Mouse (Mus musculus): ENCODE measurements at regions not wholly inside any gene's neighbourhood (a gene's known extent, or its start where the extent isn't known, plus 50 kb on each side); places are given as distances from the start of the nearest gene placed in this dataset.

GRCm38 (mm10) chr16:77537351-77537750 lies 64.5 kb downstream of the Gm11146 start:
- no peak for DNase-seq (ENCODE audit: low spot score)

DNA sequence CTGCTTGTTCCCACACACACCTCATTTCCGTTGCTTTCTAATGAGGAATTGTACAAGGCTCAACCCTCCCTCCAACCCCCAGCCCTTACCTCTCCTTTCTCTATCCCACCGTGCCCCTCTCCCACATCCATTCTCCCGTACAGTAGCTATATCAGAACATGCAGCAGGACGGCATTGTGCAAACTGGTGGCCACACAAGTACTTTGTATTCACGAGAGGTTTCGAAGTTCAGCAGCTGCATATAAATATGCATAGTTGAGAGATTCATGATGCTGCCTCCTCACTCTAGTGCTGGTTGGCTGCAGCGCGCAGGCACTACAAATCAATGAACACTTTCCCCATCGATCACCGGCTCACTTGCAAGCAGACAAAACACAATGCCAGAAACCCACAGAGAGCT lies 65.1 kb downstream of the Gm11146 start:
- no peak for DNase-seq (ENCODE audit: low spot score)

DNA sequence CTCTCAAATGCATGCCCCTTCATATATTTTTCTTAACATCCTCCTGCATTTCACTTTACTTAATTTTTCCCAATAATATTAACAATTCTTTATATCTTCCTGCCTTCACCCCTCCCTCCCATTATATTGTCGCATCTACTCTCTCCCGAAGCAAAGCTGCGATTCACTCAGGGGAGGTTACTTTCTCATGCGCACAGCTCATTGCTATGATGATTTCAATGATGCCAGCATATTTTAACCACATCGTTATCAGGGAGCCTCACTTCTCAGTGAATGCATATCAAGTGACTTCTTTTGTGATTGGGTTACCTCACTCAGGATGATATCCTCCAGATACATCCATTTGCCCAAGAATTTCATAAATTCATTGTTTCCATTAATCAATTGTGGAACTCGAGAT lies 65.6 kb downstream of the Gm11146 start:
- DNase-seq (ENCODE audit: low spot score): no peak

DNA sequence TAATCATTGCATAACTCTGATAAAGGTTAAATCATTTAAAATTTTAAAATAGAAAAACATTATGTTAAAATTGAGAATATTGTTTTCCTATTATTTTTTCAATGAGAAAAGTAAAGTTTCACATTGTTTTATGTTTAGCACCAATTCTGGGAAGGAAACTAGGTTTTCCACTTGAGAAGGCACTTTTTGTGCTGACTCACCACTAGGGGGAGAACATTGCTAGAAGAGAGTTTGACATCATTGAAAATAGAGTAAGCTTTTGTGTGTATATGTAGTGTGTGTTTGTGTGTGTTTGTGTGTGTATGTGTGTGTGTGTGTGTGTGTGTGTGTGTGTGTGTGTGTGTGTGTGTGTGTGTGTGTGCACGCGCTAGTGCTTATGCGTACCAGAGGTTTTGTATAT lies 66.9 kb downstream of the Gm11146 start:
- no peak for DNase-seq (ENCODE audit: low spot score)

GRCm38 (mm10) chr16:77531596-77531995 lies 70.3 kb downstream of the Gm11146 start:
- DNase-seq (ENCODE audit: low spot score): no peak

GRCm38 (mm10) chr16:77527951-77528350 lies 73.9 kb downstream of the Gm11146 start:
- DNase-seq (ENCODE audit: low spot score): no peak

GRCm38 (mm10) chr16:77514606-77515005 lies 87.3 kb downstream of the Gm11146 start:
- no peak for DNase-seq (ENCODE audit: low spot score)

GRCm38 (mm10) chr16:77503556-77503955 lies 98.3 kb downstream of the Gm11146 start:
- DNase-seq (ENCODE audit: low spot score): no peak

DNA sequence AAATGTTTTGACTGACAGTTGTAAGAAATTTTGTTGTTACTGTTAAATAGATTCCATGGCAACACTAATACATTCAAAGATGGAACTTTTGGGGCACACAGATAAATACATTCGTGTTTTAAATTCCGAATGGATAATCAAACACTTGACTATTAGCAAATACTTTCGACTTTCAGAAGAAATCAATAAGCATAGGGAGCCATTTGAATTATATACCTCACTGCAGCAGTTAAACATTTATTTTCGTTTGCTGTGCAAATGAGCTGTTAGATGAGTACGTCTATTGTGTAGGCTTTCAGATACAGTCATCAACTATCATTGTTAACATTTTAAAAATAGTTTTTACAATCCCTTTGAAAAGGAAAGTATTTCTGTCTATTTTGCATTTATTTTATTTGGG lies 99.0 kb downstream of the Gm11146 start:
- no peak for DNase-seq (ENCODE audit: low spot score)

DNA sequence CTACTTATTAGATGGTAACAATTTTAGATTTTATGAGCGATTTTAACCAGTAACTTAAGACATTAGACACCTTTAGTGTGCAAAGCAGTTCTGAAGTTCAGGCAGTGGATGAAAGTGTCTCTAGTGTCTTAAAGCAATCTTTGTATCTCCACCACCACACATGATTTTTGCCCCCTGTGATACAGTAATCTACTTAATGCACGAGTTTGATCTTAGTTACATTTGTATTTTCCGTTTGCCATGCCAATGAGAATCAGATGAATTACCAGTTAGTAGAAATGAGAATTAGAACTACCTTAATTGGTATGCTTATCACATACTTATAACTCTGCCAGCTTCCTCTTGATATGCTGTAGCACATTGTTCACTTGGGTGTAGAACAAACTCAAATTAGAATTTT lies 99.9 kb downstream of the Gm11146 start:
- no peak for DNase-seq (ENCODE audit: low spot score)

- peak; percentile 21 for DNase-seq (ENCODE audit: low spot score)
These were observed 100.9 kb downstream of the Gm11146 start for GRCm38 (mm10) chr16:77500981-77501380.

GRCm38 (mm10) chr16:77500413-77500812 lies 101.5 kb downstream of the Gm11146 start:
- peak; percentile 23 for DNase-seq (ENCODE audit: low spot score)

GRCm38 (mm10) chr16:77499537-77500301 lies 102.2 kb downstream of the Gm11146 start:
- peak; percentile 81 for DNase-seq (ENCODE audit: low spot score)

- DNase-seq (ENCODE audit: low spot score): no peak
These were observed 106.6 kb downstream of the Gm11146 start for GRCm38 (mm10) chr16:77495310-77495709.

DNA sequence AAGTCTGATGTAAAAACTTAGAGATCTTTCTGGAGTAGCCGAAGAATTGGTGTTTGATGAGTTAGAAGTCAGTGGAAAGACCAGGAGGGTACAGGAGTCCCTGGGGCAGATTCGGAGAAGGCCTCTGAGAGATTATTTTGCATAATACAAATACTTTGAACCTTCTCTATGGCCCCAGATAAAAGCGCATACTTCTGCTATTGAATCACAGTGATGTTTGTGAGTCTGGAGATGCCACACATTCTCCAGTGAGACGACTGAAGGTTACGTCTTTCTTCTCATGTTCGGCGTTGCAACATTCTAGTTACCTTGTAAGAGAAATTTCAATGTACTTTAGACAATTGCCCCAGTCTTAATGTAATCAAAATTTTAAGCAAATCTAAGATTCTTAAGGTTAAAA lies 107.9 kb downstream of the Gm11146 start:
- DNase-seq (ENCODE audit: low spot score): no peak

GRCm38 (mm10) chr16:77488155-77488554 lies 113.7 kb downstream of the Gm11146 start:
- no peak for DNase-seq (ENCODE audit: low spot score)

DNA sequence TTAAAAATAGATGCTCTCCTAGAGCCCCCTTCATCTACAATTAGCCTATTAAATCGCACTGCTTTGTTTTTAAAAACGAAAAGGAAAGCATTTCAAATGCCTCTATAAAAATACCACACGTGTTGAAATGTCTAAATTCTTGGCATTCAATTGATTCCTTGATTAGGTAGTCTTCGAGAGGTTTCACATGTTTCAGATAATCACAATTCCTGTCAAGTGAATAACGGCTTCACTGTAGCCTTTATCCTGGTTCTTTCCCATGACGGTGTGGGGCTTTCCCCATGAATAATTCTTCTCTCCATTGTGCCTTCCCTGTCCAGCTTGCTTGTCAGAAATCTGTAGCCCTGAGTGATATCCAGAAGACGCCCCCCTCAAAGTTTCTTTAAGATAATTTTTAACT lies 122.1 kb downstream of the Gm11146 start:
- no peak for DNase-seq (ENCODE audit: low spot score)

GRCm38 (mm10) chr16:77471868-77472267 lies 130.0 kb downstream of the Gm11146 start:
- DNase-seq (ENCODE audit: low spot score): no peak

- no peak for DNase-seq (ENCODE audit: low spot score)
These were observed 132.0 kb downstream of the Gm11146 start for GRCm38 (mm10) chr16:77469903-77470302.

- no peak for DNase-seq (ENCODE audit: low spot score)
These were observed 132.5 kb downstream of the Gm11146 start for GRCm38 (mm10) chr16:77469328-77469875.

DNA sequence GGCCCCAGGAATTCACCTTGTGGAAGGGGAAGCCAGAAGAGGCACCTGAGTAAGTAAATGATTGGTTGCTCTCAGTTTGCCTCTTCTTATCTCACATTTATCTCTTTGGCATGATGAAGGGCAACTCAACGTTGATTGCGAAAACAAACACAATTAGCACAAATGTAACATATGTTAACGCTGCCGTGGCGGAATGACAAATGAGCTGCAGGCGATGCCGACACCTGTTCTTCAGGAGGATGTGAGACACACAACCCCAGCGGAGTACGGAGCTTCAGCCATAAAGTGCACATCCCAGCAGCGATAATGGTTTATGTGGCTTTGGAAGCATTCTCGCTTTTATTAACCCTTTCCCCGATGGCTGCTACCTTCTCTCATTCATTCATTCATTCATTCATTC lies 134.7 kb downstream of the Gm11146 start:
- no peak for DNase-seq (ENCODE audit: low spot score)

DNA sequence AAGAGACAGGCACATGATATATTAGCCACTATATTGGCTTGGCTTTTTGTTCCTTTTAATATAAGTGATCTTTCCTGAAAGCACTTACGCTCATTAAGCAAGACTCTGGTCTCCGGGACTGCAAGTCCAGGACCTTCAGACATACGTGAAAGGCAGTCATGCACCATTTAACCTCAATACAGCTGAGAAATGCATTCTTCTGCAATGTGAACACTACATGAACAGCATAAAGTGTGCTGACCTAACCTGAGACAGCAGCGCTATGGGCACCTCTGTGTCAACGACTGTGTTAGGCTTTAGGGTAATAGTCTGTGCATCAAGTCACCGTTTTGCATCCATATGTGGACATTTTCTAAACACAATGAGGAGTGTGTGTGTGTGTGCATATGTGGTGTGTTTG lies 137.3 kb downstream of the Gm11146 start:
- DNase-seq (ENCODE audit: low spot score): no peak

- DNase-seq (ENCODE audit: low spot score): no peak
These were observed 140.0 kb downstream of the Gm11146 start for GRCm38 (mm10) chr16:77461922-77462321.

All from gastrocnemius, adult 18-20 months (tissue).